Mouse (Mus musculus): ENCODE data around the gene Olfr1313. TPM values are rescaled to one million over a fixed set of nuclear protein-coding genes. Genes with fewer than 3 reads are reported as not detected.
"Not testable (repeated sequence)": the region's sequence is repeated elsewhere in the genome, so short reads cannot be mapped to it uniquely, and the experiment has no call there.

Olfr1313 gene
- polyA plus RNA-seq (2011; ENCODE audit: insufficient read depth, insufficient read length, low replicate concordance, missing spikeins): 0.57 TPM in 1 of 2 replicates, not detected in the other

DNA sequence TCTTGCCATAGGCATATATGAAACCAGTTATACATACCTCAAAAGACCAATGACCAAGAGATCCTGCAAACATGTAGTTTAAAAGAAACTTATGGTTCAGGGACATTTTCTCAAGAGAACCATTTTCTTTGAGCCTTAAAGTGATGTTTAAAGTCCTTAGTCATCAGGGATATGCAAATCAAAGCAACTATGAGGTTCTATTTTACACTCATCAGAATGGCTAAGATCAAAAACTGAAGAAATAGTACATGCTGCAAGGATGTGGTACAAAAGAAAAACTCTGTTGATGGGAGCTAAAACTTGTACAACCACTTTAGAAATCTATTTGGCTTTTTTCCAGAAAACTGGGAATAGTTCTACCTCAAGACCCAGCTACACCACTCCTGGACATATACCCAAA lies at the start of gene Olfr1313:
Gene Olfr1313 (minus strand): TSS at position 101 of the 400 bp plus-strand sequence.
- no peak for TF ChIP-seq CTCF (IDR thresholded peaks at IDR 0.05; ENCODE audit: control insufficient read depth, insufficient read depth, low read length)
- TF ChIP-seq POLR2A (IDR thresholded peaks at IDR 0.05; ENCODE audit: borderline replicate concordance, control insufficient read depth, low read depth, low read length): no peak
- Histone ChIP-seq H3K4me3 (replicated peaks; ENCODE audit: control insufficient read depth, low read depth, low read length) (no peak within 1 kb of the TSS), H3K27ac (ENCODE audit: control insufficient read depth, insufficient read depth, low read depth, low read length, poor library complexity) (no peak within 1 kb of the TSS), H3K4me1 (ENCODE audit: control insufficient read depth, insufficient read depth, low read length) (no peaks in the 10 kb centered on the region)

DNA sequence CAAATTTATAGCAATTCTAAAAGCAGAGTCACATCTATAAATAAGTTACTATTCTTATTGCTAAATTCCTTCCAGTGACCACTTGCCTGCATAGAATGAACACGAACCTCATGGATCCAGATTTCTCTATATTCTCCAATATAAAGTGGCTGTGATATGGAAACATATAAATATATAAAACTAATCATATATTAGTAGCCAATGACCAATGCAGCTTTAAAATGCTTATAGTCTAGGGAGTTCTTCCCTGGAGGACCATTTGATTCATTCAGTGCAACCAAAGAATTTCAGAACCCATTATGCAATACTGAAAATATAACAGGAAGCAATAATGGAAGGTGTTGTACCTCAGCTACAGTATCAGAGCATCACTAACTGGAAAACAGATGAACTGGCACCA lies 37.7 kb upstream of the Olfr1313 start, which contains the start of gene Olfr1315-ps1:
Gene Olfr1315-ps1 (minus strand): TSS at position 101 of the 400 bp plus-strand sequence.
- no peak for TF ChIP-seq POLR2A (IDR thresholded peaks at IDR 0.05; ENCODE audit: borderline replicate concordance, control insufficient read depth, low read depth, low read length)
- no peak for TF ChIP-seq CTCF (IDR thresholded peaks at IDR 0.05; ENCODE audit: control insufficient read depth, insufficient read depth, low read length)
- H3K4me3 ChIP-seq (replicated peaks; ENCODE audit: control insufficient read depth, low read depth, low read length): no peak within 1 kb of the TSS
- no peaks in the 10 kb centered on the region for H3K4me1 ChIP-seq (ENCODE audit: control insufficient read depth, insufficient read depth, low read length)
- no peak within 1 kb of the TSS for H3K27ac ChIP-seq (ENCODE audit: control insufficient read depth, insufficient read depth, low read depth, low read length, poor library complexity)
- 52% methylated on average over 1 of the region's 1 CpGs for WGBS

DNA sequence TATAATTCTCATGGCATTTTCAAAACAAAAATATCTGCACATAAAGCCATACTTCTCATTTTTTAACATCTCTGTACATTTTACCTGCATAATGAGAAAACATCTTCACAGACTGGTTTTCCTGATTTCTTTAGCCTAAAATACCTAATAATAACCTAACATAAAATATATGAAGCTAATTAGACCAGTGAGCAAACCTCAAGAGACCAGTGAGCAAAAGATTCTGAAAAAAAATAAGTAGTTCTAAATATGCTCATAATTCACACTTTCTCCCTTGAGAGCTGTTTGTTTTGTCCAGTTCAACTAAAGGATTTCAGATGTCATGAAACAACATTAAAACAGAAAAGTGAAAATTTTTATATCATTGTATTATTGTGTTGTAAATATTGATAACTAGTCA lies 19.0 kb upstream of the Olfr1313 start, which contains the start of gene Olfr1314:
Gene Olfr1314 (minus strand): TSS at position 101 of the 400 bp plus-strand sequence.
- H3K4me1 ChIP-seq (ENCODE audit: control insufficient read depth, insufficient read depth, low read length): no peaks in the 10 kb centered on the region
- TF ChIP-seq POLR2A (IDR thresholded peaks at IDR 0.05; ENCODE audit: borderline replicate concordance, control insufficient read depth, low read depth, low read length): no peak
- no peak for TF ChIP-seq CTCF (IDR thresholded peaks at IDR 0.05; ENCODE audit: control insufficient read depth, insufficient read depth, low read length)
- H3K4me3 ChIP-seq (replicated peaks; ENCODE audit: control insufficient read depth, low read depth, low read length): no peak within 1 kb of the TSS
- no peak within 1 kb of the TSS for H3K27ac ChIP-seq (ENCODE audit: control insufficient read depth, insufficient read depth, low read depth, low read length, poor library complexity)

DNA sequence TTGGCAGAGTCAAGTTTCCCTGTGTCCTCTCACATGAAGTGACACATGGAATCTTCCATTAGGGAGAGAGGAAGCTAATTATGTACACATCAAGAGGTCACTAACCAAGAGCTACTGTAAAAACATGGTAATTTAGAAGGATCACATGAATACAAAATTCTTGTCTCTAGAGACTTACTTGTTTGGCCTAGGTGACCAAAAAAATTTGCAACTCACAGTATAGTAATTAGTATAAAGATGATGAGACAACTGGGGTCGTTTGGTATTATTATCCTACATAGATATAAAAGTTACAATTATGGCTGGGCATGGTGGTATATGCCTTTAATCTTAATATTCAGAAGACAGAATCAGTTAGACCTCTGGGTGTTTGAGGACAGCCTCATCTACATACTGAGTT lies 27.5 kb downstream of the Olfr1313 start, which contains the start of gene Olfr1312:
Gene Olfr1312 (minus strand): TSS at position 101 of the 400 bp plus-strand sequence.
- WGBS: 8% methylated on average over 1 of the region's 1 CpGs
- no peak within 1 kb of the TSS for H3K4me3 ChIP-seq (replicated peaks; ENCODE audit: control insufficient read depth, low read depth, low read length)
- TF ChIP-seq CTCF (IDR thresholded peaks at IDR 0.05; ENCODE audit: control insufficient read depth, insufficient read depth, low read length) (no peak), POLR2A (IDR thresholded peaks at IDR 0.05; ENCODE audit: borderline replicate concordance, control insufficient read depth, low read depth, low read length) (no peak)
- H3K4me1 ChIP-seq (ENCODE audit: control insufficient read depth, insufficient read depth, low read length): no peaks in the 10 kb centered on the region
- H3K27ac ChIP-seq (ENCODE audit: control insufficient read depth, insufficient read depth, low read depth, low read length, poor library complexity): no peak within 1 kb of the TSS

DNA sequence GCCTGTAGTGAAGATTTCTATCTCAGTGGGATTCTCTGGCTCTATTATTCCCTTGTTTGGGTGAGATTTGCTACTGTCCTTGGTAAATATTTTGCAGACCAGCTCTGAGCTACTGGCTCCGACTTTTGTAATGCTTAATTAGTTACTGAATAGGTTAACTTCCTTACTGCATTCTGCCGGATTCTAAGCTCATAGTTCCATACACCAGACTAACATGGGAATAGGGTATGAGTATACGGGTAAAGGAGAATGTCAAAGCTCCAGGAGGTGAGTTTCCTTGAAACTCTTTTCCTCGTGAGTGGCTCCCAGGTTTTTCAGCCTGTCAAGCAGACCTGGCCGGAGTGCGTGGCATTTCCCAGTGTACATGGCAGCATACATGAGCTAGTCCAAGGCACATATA lies 50.7 kb downstream of the Olfr1313 start:
- 45% methylated on average over 6 of the region's 6 CpGs for WGBS
- H3K4me3 ChIP-seq (replicated peaks; ENCODE audit: control insufficient read depth, low read depth, low read length); H3K27ac ChIP-seq (ENCODE audit: control insufficient read depth, insufficient read depth, low read depth, low read length, poor library complexity); H3K4me1 ChIP-seq (ENCODE audit: control insufficient read depth, insufficient read depth, low read length): not testable (repeated sequence)

DNA sequence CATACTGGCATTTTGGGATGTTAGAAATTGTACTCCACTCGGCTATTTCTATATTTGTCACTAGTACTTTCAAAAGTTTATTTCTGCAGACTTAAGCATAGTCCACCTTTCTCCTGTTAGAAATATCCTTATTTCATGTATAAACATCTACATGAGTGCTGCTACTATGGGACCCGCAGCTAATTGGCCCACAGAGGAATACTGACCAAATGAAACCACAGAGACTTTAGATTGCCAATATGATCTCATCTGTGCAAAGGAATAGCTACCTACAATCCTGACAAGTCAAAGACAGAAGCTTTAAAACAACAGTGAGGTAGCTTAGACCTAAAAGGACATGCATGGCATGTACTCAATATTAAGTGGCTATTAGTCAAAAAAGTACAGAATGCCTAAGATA lies 53.3 kb downstream of the Olfr1313 start, which contains the start of gene Olfr1311:
Gene Olfr1311 (minus strand): TSS at position 101 of the 400 bp plus-strand sequence.
- 83% methylated on average over 2 of the region's 2 CpGs for WGBS

More for the DNA sequence above, 53.3 kb downstream of the Olfr1313 start, which contains the start of gene Olfr1311:
- no peaks in the 10 kb centered on the region for H3K4me1 ChIP-seq (ENCODE audit: control insufficient read depth, insufficient read depth, low read length)
- no peak within 1 kb of the TSS for H3K4me3 ChIP-seq (replicated peaks; ENCODE audit: control insufficient read depth, low read depth, low read length)
- no peak within 1 kb of the TSS for H3K27ac ChIP-seq (ENCODE audit: control insufficient read depth, insufficient read depth, low read depth, low read length, poor library complexity)
- TF ChIP-seq CTCF (IDR thresholded peaks at IDR 0.05; ENCODE audit: control insufficient read depth, insufficient read depth, low read length) (no peak), POLR2A (IDR thresholded peaks at IDR 0.05; ENCODE audit: borderline replicate concordance, control insufficient read depth, low read depth, low read length) (no peak)

Other genes starting within 250 kb of the Olfr1313 start
- not detected in 2 replicates for gene Olfr1305, start 200.7 kb downstream of the Olfr1313 start, polyA plus RNA-seq (2011; ENCODE audit: insufficient read depth, insufficient read length, low replicate concordance, missing spikeins)
- gene Olfr1306, start 161.6 kb downstream of the Olfr1313 start, polyA plus RNA-seq (2011; ENCODE audit: insufficient read depth, insufficient read length, low replicate concordance, missing spikeins): not detected in 2 replicates
- gene Olfr1307, start 128.4 kb downstream of the Olfr1313 start, polyA plus RNA-seq (2011; ENCODE audit: insufficient read depth, insufficient read length, low replicate concordance, missing spikeins): 0.05 and 0.15 TPM in 2 replicates
- gene Olfr1308, start 112.9 kb downstream of the Olfr1313 start, polyA plus RNA-seq (2011; ENCODE audit: insufficient read depth, insufficient read length, low replicate concordance, missing spikeins): not detected in 2 replicates
- gene Olfr1309, start 87.6 kb downstream of the Olfr1313 start, polyA plus RNA-seq (2011; ENCODE audit: insufficient read depth, insufficient read length, low replicate concordance, missing spikeins): 0.57 TPM in 1 of 2 replicates, not detected in the other
- gene Olfr1310, start 65.1 kb downstream of the Olfr1313 start, polyA plus RNA-seq (2011; ENCODE audit: insufficient read depth, insufficient read length, low replicate concordance, missing spikeins): not detected in 2 replicates
- not detected in 2 replicates for gene Olfr1311, start 53.4 kb downstream of the Olfr1313 start, polyA plus RNA-seq (2011; ENCODE audit: insufficient read depth, insufficient read length, low replicate concordance, missing spikeins)
- gene Olfr1312, start 27.6 kb downstream of the Olfr1313 start, polyA plus RNA-seq (2011; ENCODE audit: insufficient read depth, insufficient read length, low replicate concordance, missing spikeins): 0.75 TPM in 1 of 2 replicates, not detected in the other
- not detected in 2 replicates for gene Olfr1314, start 18.9 kb upstream of the Olfr1313 start, polyA plus RNA-seq (2011; ENCODE audit: insufficient read depth, insufficient read length, low replicate concordance, missing spikeins)
- gene Olfr1315-ps1, start 37.6 kb upstream of the Olfr1313 start, polyA plus RNA-seq (2011; ENCODE audit: insufficient read depth, insufficient read length, low replicate concordance, missing spikeins): not detected in 2 replicates
- not detected in 2 replicates for gene Olfr1316, start 57.1 kb upstream of the Olfr1313 start, polyA plus RNA-seq (2011; ENCODE audit: insufficient read depth, insufficient read length, low replicate concordance, missing spikeins)
- gene Olfr1317, start 62.5 kb upstream of the Olfr1313 start, polyA plus RNA-seq (2011; ENCODE audit: insufficient read depth, insufficient read length, low replicate concordance, missing spikeins): not detected in 2 replicates
- gene Olfr1318, start 76.4 kb upstream of the Olfr1313 start, polyA plus RNA-seq (2011; ENCODE audit: insufficient read depth, insufficient read length, low replicate concordance, missing spikeins): not detected in 2 replicates
- 26.1 and 28.3 TPM in 2 replicates for gene Lpcat4, start 161.6 kb upstream of the Olfr1313 start, polyA plus RNA-seq (2011; ENCODE audit: insufficient read depth, insufficient read length, low replicate concordance, missing spikeins)
- not detected in 2 replicates for gene Nutm1, start 181.4 kb upstream of the Olfr1313 start, polyA plus RNA-seq (2011; ENCODE audit: insufficient read depth, insufficient read length, low replicate concordance, missing spikeins)
- gene Nop10, start 184.1 kb upstream of the Olfr1313 start, polyA plus RNA-seq (2011; ENCODE audit: insufficient read depth, insufficient read length, low replicate concordance, missing spikeins): 34.5 and 79.9 TPM in 2 replicates
- 24.4 and 45.4 TPM in 2 replicates for gene Slc12a6, start 188.0 kb upstream of the Olfr1313 start, polyA plus RNA-seq (2011; ENCODE audit: insufficient read depth, insufficient read length, low replicate concordance, missing spikeins)
- gene Gm21985, start 188.5 kb upstream of the Olfr1313 start, polyA plus RNA-seq (2011; ENCODE audit: insufficient read depth, insufficient read length, low replicate concordance, missing spikeins): 0.85 TPM in 1 of 2 replicates, not detected in the other

All from bone marrow, adult 2 months (tissue).